Mouse (Mus musculus): Measurements from ENCODE around the gene Zfp958.
A peak's percentile ranks its signal among the peaks of the same experiment; 100 is the strongest.
"Not testable (repeated sequence)": the region's sequence is repeated elsewhere in the genome, so short reads cannot be mapped to it uniquely, and the experiment has no call there.

Zfp958 gene

DNA sequence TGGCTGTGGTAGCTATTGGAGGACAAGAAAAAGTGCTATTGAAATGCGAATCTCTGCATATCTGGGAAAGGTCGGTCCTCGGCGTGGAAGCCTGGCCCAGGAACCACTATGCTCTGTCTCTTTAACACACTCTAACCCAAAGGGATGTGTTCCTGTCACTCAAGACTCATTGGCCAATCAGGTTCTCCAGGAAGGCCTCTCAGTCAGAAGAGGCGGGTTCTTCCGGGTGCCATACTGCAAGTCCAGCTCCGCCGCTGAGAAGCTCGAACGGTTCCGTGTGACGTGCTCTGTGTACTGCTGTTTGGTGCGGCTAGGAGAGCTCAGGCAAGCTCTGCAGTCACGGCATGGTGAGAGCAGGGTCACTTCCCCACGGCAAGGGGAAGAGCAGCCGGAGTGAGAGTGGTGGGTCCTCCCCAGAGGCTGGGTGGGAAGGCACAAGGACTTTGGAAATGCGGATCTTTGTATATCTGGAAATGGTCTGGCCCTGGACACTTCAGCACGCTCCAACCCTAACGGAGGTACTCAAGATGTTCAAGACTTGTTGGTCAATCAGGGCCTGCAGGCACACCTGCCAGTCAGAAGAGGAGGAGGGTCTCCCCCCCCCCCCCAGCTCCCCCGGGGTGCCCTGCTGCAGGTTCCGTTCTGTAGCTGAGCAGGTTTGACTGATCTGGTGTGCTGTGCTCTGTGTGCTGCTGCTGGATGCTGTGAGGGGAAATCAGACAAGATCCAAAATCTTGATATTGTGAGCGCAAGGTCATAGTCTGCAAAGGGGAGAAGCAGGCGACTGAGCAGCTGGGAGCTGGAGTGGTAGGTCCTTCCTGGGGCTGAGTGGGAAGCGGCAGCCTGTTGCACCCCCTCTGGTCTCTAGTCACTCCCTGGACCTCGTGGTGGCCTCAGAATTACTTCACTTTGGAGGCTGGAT lies at the start of gene Zfp958:
Gene Zfp958 (plus strand): TSS at position 236 of the 922 bp plus-strand sequence.
- DNase-seq (ENCODE audit: low read depth, low spot score): peak; percentile 96

GRCm38 (mm10) chr8:4581986-4582385 lies 31.0 kb upstream of the Zfp958 start:
- DNase-seq (ENCODE audit: low read depth, low spot score): no peak

DNA sequence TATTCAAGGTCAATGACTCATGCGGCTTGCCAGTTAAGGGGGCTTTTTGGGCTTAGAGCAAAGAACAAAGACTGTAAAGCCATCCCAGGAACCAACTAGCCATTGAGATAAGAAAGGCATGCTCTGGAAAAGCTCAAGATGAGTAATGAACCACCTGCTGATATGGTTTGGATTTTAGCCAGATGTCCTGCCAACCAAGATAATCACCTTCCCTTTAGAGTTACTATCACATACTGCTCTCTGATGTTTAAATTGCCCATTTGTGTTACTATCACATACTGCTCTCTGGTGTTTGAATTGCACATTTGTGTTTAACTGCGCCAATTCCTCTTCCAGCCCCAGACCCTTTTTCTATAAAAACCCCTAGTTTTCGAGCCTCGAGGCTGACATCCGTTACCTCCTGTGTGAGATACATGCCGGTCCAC lies 30.2 kb upstream of the Zfp958 start:
- no peak for DNase-seq (ENCODE audit: low read depth, low spot score)

DNA sequence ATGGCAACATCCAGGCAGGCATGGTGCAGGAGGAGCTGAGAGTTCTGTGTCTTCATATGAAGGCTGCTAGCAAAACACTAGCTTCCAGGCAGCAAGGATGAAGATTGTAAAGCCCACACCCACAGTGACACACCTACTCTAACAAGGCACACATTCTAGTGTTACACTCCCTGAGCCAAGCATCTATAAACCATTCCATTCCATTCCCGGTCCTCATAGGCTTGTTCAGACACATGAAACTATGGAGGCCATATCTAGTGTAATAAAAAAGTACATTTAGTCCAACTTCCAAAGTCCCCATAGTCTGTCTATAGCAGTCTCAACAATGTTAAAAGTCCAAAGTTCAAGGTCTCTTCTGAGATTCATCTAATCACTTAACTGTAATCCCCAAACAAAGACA lies 28.3 kb upstream of the Zfp958 start:
- no peak for DNase-seq (ENCODE audit: low read depth, low spot score)

- DNase-seq (ENCODE audit: low read depth, low spot score): no peak
Observed at GRCm38 (mm10) chr8:4586356-4586755, 26.6 kb upstream of the Zfp958 start.

GRCm38 (mm10) chr8:4588165-4589000 lies 24.6 kb upstream of the Zfp958 start:
- peak; percentile 50 for DNase-seq (ENCODE audit: low read depth, low spot score)

GRCm38 (mm10) chr8:4608896-4609295 lies 4.1 kb upstream of the Zfp958 start:
- DNase-seq (ENCODE audit: low read depth, low spot score): no peak

- peak; percentile 57 for DNase-seq (ENCODE audit: low read depth, low spot score)
Observed at GRCm38 (mm10) chr8:4611626-4612175, 1.3 kb upstream of the Zfp958 start.

DNA sequence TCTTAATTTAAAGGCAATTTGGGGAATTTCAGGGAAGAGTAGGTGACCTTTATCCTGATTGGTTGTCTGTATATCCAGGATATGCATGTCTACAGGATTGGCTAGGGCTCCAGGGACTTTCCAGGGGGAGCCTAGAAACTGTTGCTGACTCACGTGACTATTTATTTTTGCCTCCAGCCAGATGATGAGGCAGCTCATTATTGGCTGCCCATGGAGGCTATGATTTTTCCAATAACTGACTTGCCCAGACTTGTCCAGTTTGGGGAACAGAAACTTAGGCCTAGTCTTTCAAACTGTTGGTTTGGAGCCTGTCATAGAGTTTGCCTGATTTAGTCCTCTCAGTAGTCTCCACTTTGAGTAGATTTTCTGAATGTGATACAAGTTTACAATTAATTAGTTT lies 14.4 kb downstream of the Zfp958 start:
- no peak for DNase-seq (ENCODE audit: low read depth, low spot score)

DNA sequence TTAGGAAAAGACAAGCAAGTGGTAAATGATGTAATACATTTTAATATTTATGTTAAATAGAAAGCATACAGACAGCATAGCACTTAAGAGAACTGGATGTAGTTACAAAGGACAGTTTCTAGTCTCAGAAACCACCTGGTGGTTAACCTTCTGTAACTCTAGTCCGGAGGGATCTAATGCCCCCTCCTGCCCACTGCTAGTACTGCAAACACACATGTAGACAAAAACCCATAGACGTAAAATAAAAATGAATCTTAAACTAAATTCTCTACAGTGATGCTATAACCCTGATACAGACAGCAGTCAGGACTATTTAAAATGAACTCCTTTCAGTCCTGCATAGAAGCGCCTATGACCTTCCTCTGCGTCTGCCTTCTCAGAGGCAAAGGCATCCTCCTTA lies 24.1 kb downstream of the Zfp958 start:
- DNase-seq (ENCODE audit: low read depth, low spot score): peak; percentile 31

GRCm38 (mm10) chr8:4642974-4643373 lies 30.0 kb downstream of the Zfp958 start:
- DNase-seq (ENCODE audit: low read depth, low spot score): not testable (repeated sequence)

GRCm38 (mm10) chr8:4656536-4656935 lies 43.6 kb downstream of the Zfp958 start:
- DNase-seq (ENCODE audit: low read depth, low spot score): peak; percentile 37

DNA sequence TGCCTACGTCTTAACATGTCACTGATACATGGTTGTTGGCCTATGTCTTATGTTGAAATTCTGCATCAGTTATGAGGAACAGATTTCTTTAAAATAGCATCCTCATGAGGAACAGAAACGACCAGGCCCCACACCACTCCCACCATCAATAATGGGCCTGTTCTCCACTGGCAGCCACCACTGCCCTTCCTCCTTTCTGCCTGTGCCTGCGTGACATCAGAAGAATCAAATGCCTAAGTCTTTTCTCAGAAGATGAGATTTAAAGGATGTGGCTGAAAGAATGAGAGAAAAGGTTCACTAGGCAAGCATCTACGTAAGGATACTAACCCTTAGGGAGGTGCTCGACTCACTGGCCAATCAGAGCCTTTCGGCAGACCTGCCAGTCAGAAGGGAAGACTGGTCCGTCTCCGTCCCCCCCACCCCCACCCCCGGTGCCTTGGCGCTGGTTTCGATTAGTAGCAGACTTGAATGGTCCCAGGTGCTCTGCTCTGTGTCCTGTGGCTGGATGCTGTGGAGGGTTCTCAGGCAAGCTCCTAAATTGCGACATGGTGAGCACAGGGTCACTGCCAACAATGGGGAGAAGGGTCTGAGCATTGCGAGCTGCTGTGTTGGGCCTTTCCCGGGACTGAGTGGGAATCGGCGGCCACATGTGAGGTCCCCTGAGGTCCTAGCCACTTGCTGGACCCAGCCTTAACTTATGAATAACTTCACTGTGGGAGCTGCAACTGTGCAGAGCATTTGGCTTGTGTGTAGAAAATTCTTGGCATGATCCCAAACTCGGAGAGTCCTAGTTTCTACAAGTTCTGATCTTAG lies 62.4 kb downstream of the Zfp958 start:
- DNase-seq (ENCODE audit: low read depth, low spot score): peak; percentile 8

DNA sequence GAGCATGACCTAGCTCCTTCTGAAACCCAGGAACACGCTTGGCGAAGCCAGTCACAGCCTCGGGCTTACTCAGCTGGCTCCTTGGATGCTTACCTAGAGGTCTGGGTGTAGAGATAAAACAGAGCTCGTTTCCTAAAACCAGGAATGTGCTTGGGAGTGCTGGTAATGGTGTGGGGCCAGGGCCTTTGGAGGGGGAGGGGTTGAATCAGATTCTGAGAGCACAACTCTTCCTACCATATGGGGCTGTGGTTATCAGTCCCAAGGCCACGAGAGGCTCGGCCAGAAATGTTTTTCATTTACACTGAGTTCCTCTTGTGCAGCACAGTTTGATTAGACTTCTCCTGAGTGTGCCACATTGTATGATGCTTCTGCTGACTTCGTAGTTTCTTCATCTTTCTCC lies 63.6 kb downstream of the Zfp958 start:
- no peak for DNase-seq (ENCODE audit: low read depth, low spot score)

GRCm38 (mm10) chr8:4677265-4678217 lies 64.6 kb downstream of the Zfp958 start:
- peak; percentile 99 for DNase-seq (ENCODE audit: low read depth, low spot score)

DNA sequence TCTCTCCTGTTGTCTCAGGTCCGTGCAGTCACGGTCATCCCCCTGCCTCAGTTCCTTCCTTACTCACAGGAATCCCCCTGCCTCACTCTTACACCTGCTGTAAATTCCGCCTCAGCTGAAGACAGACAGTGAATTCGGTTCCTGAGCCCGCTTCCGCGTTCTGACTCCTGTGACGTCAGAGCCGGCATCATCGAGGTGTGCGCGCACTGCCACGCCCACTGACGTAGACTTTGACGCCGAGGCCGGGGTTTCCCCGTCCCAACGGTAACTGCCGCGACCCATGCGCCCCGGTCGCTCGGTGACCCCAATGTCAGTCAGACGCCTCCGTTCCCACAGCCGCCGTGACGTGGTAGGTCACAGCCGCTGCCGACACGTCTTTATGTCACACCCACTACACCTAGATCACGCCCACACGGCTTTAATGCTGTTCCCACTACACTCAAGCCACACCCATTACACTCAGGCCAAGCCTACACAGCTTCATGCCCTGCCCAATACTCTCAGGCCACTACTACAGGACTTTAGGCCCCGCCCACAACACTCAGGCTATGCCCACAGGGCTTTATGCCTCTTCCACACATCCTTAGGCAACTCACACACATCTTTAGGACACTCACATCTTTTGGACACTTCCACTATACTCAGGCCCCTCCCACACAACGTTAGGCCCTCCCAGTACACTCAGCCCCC lies 65.4 kb downstream of the Zfp958 start:
- DNase-seq (ENCODE audit: low read depth, low spot score): peak; percentile 98

DNA sequence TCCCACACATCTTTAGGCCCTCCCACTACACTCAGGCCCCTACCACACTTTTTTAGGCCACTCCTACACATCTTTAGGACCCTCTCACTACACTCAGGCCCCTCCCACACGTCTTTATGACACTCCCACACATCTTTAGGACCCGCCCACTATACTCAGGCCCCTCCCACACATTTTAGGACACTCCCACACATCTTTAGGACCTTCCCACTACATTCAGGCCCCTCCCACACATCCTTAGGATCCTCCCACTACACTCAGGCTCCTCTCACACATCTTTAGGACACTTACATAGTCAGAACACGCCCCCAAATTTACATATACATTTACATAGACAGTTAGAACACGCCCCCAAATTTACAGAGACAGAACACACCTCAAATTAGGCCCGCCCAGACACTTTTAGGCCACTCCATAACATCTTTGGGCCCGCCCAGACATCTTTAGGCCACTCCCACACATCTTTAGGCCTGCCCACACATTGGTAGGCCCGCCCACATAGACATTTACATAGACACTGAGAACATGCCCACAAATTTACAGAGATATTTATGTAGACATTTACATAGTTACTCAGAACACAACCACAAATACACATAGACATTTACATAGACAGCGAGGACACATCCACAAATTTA lies 66.1 kb downstream of the Zfp958 start:
- DNase-seq (ENCODE audit: low read depth, low spot score): no peak

- DNase-seq (ENCODE audit: low read depth, low spot score): peak; percentile 7
Observed at GRCm38 (mm10) chr8:4679796-4680195, 66.8 kb downstream of the Zfp958 start.

Data from A20 (cell line).